In genomic region chr10:64876506-64876905, GRCm38 (mm10) we compare ENCODE assay signal across 23 mouse cellular contexts.
DNase-seq lines count a peak whose midpoint lies in the region; ATAC-seq lines count a peak whose summit lies in the region.
"Had no signal": no experiment of that assay in that cellular context is flagged by ENCODE, and none has a peak within 500 bp of the region (broad histone marks: within the 10 kb centered on the region; RNA-seq: fewer than 3 reads in every experiment).

No protein-coding gene starts in this region.

- H3K9ac ChIP-seq in kidney, embryonic 16.5 days (replicated peaks; ENCODE audit: low read length): no peak overlapping the region
- H3K9ac ChIP-seq: embryonic facial prominence, embryonic 12.5 days; forebrain, embryonic 13.5 days; forebrain, embryonic 15.5 days had no signal

- ATAC-seq in kidney, embryonic 16.5 days (ENCODE audit: low FRiP score, low TSS enrichment): no peak
- ATAC-seq: activated CD4-positive, CD25-positive, alpha-beta regulatory T cell, adult 4 months; CD4-positive, CD25-positive, alpha-beta regulatory T cell, adult 4 months; forebrain, embryonic 13.5 days; forebrain, embryonic 15.5 days; Patski had no signal

- 56% methylated on average over 2 of the region's 2 CpGs for WGBS in kidney, embryonic 16.5 days

- DNase-seq in kidney, adult 11 months: peak; percentile 5
- DNase-seq in kidney, adult 8-10 months: peak; percentile 11 to 15
- no peak for DNase-seq in kidney, postnatal 4 days
- peak; percentile 6 to 15 for DNase-seq in kidney, postnatal 36 days
- no peak for DNase-seq in kidney, adult 18-20 months
- DNase-seq: adrenal gland, adult 8-10 months; adrenal gland, postnatal 14 days; adrenal gland, postnatal 36 days; B cell, adult 2 months; cerebellum, adult 11-12 months; cerebellum, adult 2 months; cerebellum, adult 9-10 months; cerebellum, postnatal 25 days had no signal

- H3K27me3 ChIP-seq in kidney, embryonic 16.5 days (ENCODE audit: insufficient read depth, low read length): no peaks in the 10 kb centered on the region
- H3K27me3 ChIP-seq: CH12.LX; embryonic facial prominence, embryonic 12.5 days; forebrain, embryonic 13.5 days; forebrain, embryonic 15.5 days; Patski had no signal

- H3K4me3 ChIP-seq in kidney, embryonic 16.5 days (ENCODE audit: low read length): no peak overlapping the region
- H3K4me3 ChIP-seq: embryonic facial prominence, embryonic 10.5 days; embryonic facial prominence, embryonic 12.5 days; forebrain, embryonic 13.5 days; forebrain, embryonic 15.5 days had no signal

- H3K9me3 ChIP-seq in kidney, embryonic 16.5 days (ENCODE audit: low read length): no peaks in the 10 kb centered on the region
- H3K9me3 ChIP-seq: embryonic facial prominence, embryonic 10.5 days; embryonic facial prominence, embryonic 12.5 days; forebrain, embryonic 13.5 days; forebrain, embryonic 15.5 days; G1E had no signal

- no peaks in the 10 kb centered on the region for H3K4me1 ChIP-seq in kidney, embryonic 16.5 days (ENCODE audit: insufficient read depth, low read length)
- H3K4me1 ChIP-seq: embryonic facial prominence, embryonic 10.5 days; embryonic facial prominence, embryonic 12.5 days; forebrain, embryonic 13.5 days; forebrain, embryonic 15.5 days had no signal

- no peaks in the 10 kb centered on the region for H3K36me3 ChIP-seq in kidney, embryonic 16.5 days (ENCODE audit: insufficient read depth, low read length)
- H3K36me3 ChIP-seq: embryonic facial prominence, embryonic 10.5 days; embryonic facial prominence, embryonic 12.5 days; forebrain, embryonic 15.5 days; G1E had no signal

- no peak overlapping the region for H3K27ac ChIP-seq in kidney, embryonic 16.5 days (ENCODE audit: low read length)
- H3K27ac ChIP-seq: embryonic facial prominence, embryonic 10.5 days; embryonic facial prominence, embryonic 12.5 days; forebrain, embryonic 13.5 days; forebrain, embryonic 15.5 days had no signal

- no peak overlapping the region for H3K4me2 ChIP-seq in kidney, embryonic 16.5 days (replicated peaks; ENCODE audit: low read depth, low read length)
- H3K4me2 ChIP-seq: embryonic facial prominence, embryonic 12.5 days; forebrain, embryonic 13.5 days; forebrain, embryonic 15.5 days had no signal

Comparison
In these comparisons a context has a peak if more than half of its experiments do, and no peak if none do; other contexts are left out.
1. DNase-seq: peak in kidney, adult 11 months (single experiment), kidney, adult 8-10 months (2 of 2) and kidney, postnatal 36 days (2 of 2); none in kidney, postnatal 4 days (0 of 2) and kidney, adult 18-20 months (single experiment).